Mouse (Mus musculus): ENCODE measurements around the gene Vash1.

Vash1 gene

DNA sequence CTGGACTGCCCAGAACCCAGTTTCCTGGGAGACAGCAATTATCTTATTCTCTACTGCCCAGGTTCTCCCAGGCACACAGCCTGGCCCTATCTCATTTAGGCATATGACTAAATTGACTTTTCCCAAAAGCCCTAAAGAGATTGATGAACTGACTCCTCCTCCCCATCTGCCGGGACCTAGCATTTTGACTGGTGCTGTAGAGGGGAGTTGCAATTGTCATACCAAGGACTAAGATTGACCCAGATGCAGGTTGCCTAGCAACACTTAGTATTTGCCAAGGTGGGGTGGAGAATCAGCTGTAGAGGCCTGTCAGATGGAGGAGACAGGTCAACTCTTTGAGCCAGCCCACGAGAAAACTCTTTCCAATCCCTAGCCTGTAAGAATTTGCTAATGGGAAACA is 19.5 kb downstream of the Vash1 start:
- CTCF ChIA-PET: no interaction called here
- POLR2A ChIA-PET: no interaction called here

DNA sequence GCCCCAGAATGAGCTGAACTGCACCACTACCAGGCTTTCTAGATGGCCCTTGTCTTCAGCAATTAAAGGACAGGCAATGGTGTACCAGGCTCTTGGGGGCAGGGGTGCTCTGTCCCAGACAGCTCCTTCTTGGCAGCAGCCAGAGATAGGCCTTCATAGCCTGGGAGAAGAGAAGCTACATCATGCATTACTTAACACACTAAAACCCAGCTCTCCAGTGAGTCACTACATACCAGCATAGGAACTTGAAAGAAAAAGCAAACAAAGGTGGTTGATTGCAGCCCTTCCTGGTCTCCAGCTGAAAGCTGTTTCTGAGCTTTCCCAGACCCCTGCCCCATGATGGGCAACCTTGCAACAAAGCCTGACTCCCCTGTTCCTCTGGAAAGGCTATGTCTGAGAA is 20.0 kb downstream of the Vash1 start:
- ChIA-PET CTCF (no interaction called here), POLR2A (interaction anchor here in 1 of 4 experiments (1.2 kb wide), 1 partner anchor 44 kb away, joined by 3 read pairs; no protein-coding TSS in a partner anchor)

DNA sequence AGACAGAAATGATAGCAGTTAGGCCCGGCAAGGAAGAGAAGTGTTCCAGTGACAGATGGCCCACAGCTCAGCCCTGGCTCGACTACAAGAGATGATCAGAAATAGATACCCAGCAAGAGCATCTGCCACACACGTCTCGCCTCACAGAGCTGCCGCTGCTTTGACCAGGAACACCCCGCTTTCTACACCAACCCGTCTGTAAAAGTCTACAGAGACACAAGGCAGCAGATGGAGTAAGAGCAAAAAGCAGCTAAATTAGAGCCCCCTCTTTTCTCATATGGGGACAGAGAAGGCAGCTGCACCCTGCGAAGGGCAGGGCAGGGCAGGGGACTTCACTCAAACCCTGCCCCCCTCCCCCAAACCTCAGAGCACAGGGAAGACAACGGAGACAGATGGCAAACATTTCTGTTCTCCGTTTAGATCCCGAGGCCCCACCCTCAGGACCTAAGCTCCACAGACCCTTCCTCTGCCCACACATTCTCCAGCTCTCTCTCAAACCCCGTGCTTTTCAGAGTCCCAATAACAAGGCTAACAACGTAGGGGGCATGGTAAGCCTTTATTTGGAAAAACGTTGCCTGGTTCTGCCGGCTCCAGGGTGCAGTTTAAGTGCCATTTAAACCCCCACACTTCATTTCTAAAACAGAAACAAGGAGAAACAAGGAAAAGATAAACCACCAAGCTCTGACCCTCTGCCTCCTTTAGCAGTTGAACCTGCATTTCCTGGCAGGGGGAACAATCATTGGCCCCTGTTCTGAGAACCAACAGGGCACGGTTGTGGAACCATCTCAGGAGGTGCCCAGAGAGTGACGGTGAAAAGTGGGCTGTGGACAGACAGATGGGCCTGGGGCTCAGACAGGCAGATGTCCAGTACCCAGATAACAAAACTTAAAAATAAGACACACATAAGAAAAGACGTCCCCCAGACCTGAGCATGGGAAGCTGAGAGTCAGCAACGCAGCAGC is 21.7 kb downstream of the Vash1 start:
- ChIA-PET POLR2A (interaction anchor here in 2 of 4 experiments (0.6 to 4.0 kb wide), 8 partner anchors 9 to 582 kb away, joined by 3 to 27 read pairs (median 4); partner anchors contain the start of gene Vash1 (in 1 of the 2)), CTCF (interaction anchor here in 1 of 4 experiments (1.3 kb wide), 1 partner anchor 15 kb away, joined by 3 read pairs; no protein-coding TSS in a partner anchor)

DNA sequence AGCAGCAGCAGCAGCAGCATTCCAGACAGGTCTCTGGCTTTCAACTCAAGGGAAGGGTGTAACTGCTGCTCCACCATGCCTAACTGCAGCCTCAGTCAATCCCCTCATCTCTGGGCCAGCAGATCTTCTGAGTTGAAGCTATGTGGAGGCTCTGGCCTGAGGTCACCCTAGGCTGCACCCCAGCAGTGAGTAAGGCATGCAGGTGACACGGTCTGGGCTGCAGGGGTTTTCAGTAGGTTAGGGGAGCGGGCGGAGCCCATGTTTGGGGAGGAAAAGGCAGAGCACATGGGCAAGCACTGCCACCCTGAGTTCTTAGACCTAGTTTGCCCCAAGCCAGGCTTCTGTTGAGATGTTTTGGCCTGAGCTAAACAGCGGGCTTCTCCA is 22.4 kb downstream of the Vash1 start:
- CTCF ChIA-PET: interaction anchor here in 2 of 4 experiments (0.6 to 1.3 kb wide), 2 partner anchors 14 to 565 kb away, joined by 3 to 6 read pairs; partner anchors contain the start of genes Ahsa1 (in 1 of the 2) and Vipas39 (in 1 of the 2)
- POLR2A ChIA-PET: interaction anchor here in 2 of 4 experiments (0.7 to 4.0 kb wide), 6 partner anchors 9 to 101 kb away, joined by 3 to 27 read pairs (median 4); partner anchors contain the start of gene Vash1 (in 1 of the 2)

DNA sequence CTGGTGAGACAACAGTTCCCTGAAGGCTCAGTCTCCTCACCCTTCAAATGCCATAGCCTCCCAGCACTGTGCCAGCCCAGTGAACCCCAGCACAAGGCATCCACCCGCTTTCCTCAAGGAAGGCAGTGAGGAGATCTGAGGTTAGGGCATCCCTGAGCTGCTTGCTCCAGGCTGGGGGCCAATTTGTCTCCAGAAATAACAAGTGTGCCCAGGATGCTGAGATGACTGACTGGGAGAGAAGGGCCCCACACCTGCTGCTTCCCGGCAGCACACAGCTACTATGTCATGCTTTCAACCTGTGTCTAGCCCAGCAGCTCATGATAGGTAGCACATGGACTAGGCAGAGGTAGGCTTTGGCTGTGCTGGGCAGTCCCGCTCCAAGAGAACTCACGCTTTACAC is 23.0 kb downstream of the Vash1 start:
- CTCF ChIA-PET: interaction anchor here in 1 of 4 experiments (0.6 kb wide), 1 partner anchor 565 kb away, joined by 6 read pairs; the partner anchor contains the start of genes Ahsa1 and Vipas39

DNA sequence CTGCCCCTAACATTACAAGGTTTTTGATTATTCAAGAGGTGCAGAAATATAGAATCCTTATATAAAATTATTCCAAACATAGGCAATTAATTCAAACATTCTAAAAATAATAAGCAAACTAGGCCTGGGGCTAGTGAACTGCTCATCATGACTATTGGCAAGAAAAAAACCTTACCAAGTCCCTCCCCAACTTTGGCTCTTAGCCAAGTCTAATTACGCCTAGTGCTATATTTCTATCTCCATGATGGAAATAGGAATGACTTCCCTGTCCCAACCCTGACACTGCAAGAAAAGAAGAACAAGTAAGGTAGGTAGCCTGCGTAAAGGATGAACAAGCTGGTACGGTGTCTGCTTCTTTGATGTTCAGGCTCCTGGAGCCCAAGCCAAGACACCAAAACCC is 24.2 kb downstream of the Vash1 start:
- POLR2A ChIA-PET: interaction anchor here in 1 of 4 experiments (4.0 kb wide), 1 partner anchor 14 kb away, joined by 27 read pairs; no protein-coding TSS in a partner anchor
- CTCF ChIA-PET: no interaction called here

More for the DNA sequence above, 23.0 kb downstream of the Vash1 start:
- POLR2A ChIA-PET: interaction anchor here in 3 of 4 experiments (0.6 to 4.0 kb wide), 6 partner anchors 12 to 117 kb away, joined by 3 to 27 read pairs (median 5); partner anchors contain the start of gene Vash1 (in 1 of the 3)

DNA sequence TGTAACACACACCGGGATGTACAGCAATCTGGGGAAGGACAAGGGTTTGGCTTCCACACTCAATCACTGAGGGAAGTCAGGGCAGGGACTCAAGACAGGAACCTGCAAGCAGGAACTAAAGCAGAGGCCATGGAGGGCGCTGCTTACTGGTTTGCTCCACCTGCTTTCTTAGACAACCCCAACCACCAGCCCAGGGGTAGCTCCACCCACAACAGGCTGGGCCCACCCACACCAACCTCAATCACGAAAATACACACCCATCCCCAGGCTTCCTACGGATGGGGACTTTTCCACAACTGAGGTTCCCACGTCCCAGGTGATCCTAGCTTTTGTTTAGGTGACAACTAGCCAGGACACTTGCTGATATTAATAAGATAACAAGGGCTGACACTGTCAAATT is 27.3 kb downstream of the Vash1 start:
- POLR2A ChIA-PET: interaction anchor here in 2 of 4 experiments (1.5 to 2.0 kb wide), 3 partner anchors 9 to 18 kb away, joined by 4 to 7 read pairs (median 6); no protein-coding TSS in a partner anchor
- CTCF ChIA-PET: interaction anchor here in 2 of 4 experiments (0.8 to 1.7 kb wide), 2 partner anchors 10 to 182 kb away, joined by 3 to 6 read pairs; no protein-coding TSS in a partner anchor

DNA sequence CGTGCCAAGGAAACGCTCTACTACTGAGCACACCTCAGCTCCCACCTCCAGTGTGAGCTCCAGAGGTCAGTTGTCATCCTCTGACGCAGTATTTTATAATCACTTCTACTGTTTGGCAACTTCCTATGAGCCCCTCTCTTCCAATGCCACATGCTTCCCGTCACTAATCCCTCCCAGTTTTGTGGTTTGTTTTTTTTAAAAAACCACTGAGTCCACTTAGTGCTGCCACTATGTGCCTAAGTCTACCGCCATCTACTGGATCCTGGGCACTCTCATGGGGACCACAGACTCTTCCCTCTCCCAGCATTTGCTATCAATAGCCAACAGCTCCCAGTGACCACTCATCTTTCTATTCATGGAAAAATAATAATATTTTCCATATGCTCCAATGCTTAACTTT is 35.5 kb downstream of the Vash1 start:
- ChIA-PET CTCF (interaction anchor here (1.0 to 2.2 kb wide), 9 partner anchors 9 to 312 kb away, joined by 3 to 12 read pairs (median 5); partner anchors contain the start of gene Angel1 (in 1 of the 4)), POLR2A (interaction anchor here in 2 of 4 experiments (0.5 to 1.8 kb wide), 2 partner anchors 25 to 70 kb away, joined by 4 to 7 read pairs; no protein-coding TSS in a partner anchor)

DNA sequence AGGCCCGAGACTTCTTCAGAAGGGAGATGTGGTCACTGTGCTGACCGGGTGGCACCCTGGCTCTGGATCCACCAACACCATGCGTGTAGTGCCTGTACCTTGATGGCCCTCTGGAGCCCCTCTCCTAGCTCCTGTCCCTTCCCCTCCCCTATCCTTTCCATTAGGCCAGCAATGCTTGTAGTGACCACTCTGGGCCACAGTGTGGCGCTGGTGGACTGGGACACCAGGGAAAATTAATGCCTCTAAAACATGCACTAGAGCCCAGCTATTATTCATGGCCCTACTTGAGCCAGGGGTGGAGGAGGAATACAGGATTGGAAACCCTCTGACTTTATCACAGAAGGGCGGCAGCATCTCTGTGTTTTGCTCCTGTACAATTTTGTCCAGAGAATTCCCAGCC is 36.9 kb downstream of the Vash1 start:
- CTCF ChIA-PET: interaction anchor here (0.6 to 2.6 kb wide), 64 partner anchors 9 to 552 kb away, joined by 3 to 19 read pairs (median 4); partner anchors contain the start of genes Angel1 (in 2 of the 4) and Cipc (in 1 of the 4)
- POLR2A ChIA-PET: interaction anchor here (0.6 to 1.8 kb wide), 9 partner anchors 10 to 333 kb away, joined by 3 to 7 read pairs (median 4); partner anchors contain the start of gene Angel1 (in 1 of the 4)

DNA sequence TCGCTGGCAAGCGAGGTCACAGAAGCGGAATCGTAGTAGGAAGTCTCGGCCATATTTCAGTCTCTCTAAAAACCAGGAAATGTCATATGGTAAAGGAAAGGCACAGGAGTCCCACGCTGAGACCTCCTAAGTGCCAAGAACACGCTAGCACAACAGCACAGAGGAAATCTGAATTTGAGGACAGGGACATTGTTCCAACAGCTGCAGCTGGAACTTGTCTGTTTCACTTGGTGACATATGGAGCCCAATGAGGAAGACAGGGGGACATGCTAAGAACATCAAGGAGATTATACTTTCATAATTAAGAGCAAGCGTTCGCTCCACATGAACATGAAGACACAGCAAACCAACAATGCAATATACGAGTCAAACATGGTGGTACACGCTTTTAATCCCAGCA is 38.5 kb downstream of the Vash1 start:
- CTCF ChIA-PET: interaction anchor here in 3 of 4 experiments (1.0 to 2.6 kb wide), 5 partner anchors 9 to 336 kb away, joined by 3 to 16 read pairs (median 9); partner anchors contain the start of gene Angel1 (in 1 of the 3)

DNA sequence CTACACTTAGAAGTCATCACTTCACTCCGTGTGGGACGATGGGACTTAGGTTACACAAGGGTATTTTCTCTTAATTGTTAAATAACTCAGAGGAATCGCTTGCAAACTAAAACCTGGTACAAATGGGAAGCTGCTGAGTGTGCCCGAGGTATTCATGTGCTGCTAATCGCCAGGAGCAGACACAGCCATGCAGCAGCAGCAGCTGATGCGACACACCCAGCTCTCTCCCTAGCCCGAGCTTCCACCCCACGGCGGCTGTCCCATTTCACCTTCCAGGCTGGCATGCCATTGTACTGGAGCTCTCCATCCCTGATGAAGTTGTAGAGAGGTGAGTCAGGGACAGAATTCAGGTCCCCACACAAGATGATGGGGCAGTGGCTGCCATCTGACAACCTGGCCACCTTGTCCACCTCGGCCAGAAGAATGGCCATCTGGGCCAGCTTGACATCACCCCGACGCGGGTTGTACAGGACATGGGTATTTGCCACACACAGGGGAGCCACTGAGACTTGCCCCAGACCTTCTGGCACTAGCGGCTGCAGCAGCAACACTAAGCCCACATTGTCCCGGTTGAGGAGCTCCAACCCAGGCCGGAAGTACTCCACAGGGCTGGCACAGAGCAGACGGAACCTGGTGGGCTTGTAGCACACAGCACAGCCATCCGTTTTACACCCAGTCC is 41.6 kb downstream of the Vash1 start:
- CTCF ChIA-PET: interaction anchor here in 2 of 4 experiments (0.6 to 2.0 kb wide), 2 partner anchors 12 to 48 kb away, joined by 9 to 10 read pairs; no protein-coding TSS in a partner anchor
- POLR2A ChIA-PET: interaction anchor here in 2 of 4 experiments (0.5 to 1.2 kb wide), 4 partner anchors 32 to 313 kb away, joined by 3 to 4 read pairs (median 3); no protein-coding TSS in a partner anchor

More for the DNA sequence above, 38.5 kb downstream of the Vash1 start:
- POLR2A ChIA-PET: interaction anchor here in 1 of 4 experiments (1.5 kb wide), 1 partner anchor 332 kb away, joined by 3 read pairs; no protein-coding TSS in a partner anchor

DNA sequence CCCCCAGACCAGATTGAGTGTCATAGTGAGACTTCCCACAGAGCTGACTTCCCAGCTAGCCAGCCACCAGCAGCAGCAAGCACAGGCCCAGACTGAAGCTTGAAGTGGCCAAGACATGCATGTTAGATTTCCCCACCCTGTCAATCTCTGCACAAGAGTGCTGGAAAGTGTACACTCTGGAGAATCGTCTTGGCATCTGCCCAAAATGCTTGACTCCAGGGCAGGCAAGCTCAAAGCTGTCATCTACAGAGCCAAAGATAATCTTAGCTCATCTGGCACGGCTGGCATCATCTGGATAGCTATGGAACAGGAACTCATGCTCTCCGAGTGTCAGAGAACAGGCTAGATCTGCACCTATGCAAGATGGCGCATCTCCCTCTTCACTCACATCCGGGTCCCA is 43.0 kb downstream of the Vash1 start:
- ChIA-PET CTCF (interaction anchor here in 3 of 4 experiments (0.6 to 2.0 kb wide), 3 partner anchors 47 to 254 kb away, joined by 3 to 10 read pairs (median 3); no protein-coding TSS in a partner anchor), POLR2A (interaction anchor here in 1 of 4 experiments (0.5 kb wide), 1 partner anchor 634 kb away, joined by 3 read pairs; no protein-coding TSS in a partner anchor)

DNA sequence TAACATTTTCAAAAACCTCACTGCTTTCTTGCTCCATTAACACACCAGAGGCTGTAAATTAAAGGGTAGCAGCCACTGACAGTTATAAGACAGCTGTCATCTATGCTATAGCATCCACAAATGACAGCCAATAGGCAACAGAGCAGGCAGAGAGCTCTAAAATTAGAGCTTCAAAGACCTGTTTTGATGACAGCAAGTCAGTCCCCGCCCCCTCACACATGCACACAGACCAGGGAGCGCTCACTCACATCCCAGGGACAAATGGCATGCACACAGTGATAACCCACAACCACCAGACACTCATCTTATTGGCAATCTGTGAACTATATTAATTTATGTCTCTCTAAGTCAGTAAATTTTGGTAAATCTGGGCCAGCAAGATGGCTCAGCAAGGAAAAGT is 45.8 kb downstream of the Vash1 start:
- ChIA-PET CTCF (interaction anchor here in 3 of 4 experiments (0.7 to 2.4 kb wide), 3 partner anchors 8 to 9 kb away, joined by 3 to 16 read pairs (median 4); no protein-coding TSS in a partner anchor), POLR2A (interaction anchor here in 1 of 4 experiments (1.5 to 2.1 kb wide), 2 partner anchors 12 to 37 kb away, joined by 4 to 6 read pairs; no protein-coding TSS in a partner anchor)

DNA sequence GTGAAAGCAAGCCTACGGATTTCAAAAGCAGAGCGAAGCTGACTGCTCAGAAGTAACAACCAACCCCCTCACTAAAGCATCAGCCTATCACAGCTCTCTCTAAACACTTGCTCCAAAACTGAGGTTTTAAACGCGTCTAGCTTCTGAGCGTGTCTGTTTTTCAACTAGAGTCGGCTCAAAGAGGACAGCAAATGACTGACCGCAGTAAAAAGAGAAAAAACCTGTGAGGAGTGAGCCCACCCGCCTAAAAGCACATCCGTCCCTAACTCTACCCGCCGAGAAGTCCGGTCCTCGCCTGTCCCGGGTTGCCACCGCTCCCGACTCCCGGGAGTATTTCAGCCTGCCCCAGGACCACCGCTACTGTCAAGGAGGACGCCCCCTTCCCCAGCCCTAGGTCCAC is 47.2 kb downstream of the Vash1 start:
- CTCF ChIA-PET: interaction anchor here (0.6 to 2.9 kb wide), 10 partner anchors 10 to 341 kb away, joined by 3 to 16 read pairs (median 5); no protein-coding TSS in a partner anchor

DNA sequence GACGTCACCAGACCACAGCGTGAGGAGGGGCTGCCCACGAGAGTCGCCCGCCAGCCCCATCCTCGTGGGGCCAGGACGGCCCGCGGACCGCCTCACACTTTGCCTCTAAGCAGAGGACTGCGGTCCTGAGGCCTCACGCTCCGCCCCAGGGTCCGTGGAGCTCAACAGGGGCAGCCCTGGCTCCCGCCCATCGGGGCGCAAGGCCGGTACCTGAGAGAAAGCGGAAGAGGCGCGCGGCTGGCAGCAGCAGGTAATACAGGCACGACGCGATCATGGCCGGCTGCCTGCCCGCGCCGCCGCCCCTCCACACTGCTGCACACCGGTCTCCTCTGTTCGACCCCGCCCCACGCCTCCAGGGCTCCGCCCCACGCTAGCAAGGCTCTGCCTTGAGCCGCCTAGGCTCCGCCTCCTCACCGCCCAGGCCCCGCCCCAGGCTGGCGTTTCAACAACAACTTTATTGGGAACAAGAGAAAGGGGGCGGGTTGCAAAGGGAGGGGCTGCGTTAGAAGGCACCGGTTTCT is 47.7 kb downstream of the Vash1 start, which contains the start of gene Angel1:
TSS of gene Angel1 (minus strand) at position 341 of the 521 bp plus-strand sequence.
- POLR2A ChIA-PET: interaction anchor here in 3 of 4 experiments (0.6 to 2.1 kb wide), 18 partner anchors 10 to 293 kb away, joined by 3 to 8 read pairs (median 4); no protein-coding TSS in a partner anchor
- CTCF ChIA-PET: interaction anchor here (0.7 to 2.9 kb wide), 8 partner anchors 10 to 340 kb away, joined by 3 to 16 read pairs (median 6); no protein-coding TSS in a partner anchor

More for the DNA sequence above, 47.2 kb downstream of the Vash1 start:
- POLR2A ChIA-PET: interaction anchor here (0.6 to 2.1 kb wide), 21 partner anchors 10 to 693 kb away, joined by 3 to 8 read pairs (median 4); no protein-coding TSS in a partner anchor

DNA sequence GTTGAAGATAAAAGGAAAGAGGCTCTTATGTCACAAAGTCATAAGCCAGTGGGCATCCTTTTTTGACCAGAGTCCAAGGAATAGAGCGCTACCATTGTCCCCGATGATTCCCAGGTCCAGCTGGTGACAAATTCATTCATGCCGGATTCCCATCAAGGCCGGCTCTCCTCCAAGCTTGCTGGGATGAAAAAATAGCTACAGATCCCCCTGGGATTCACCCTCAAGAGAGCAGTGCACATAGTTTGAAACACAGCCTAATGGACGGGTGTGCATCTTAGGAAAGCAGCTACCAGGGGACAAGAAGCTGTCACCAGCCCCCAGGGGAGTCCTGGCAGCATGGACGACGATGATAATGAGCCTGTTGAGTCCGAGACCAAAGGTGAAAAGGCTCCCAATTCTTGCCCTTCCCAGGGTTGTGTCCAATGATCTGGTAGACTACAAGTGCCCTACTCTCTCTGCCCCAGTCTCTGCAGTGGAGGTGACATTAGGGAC is 55.9 kb downstream of the Vash1 start, which contains the start of gene Lrrc74a:
TSS of gene Lrrc74a (plus strand) at position 51 of the 492 bp plus-strand sequence.
- ChIA-PET POLR2A (interaction anchor here in 1 of 4 experiments (0.5 kb wide), 1 partner anchor 356 kb away, joined by 3 read pairs; no protein-coding TSS in a partner anchor), CTCF (interaction anchor here in 1 of 4 experiments (1.2 kb wide), 1 partner anchor 34 kb away, joined by 3 read pairs; no protein-coding TSS in a partner anchor)

All from embryonic stem cell, embryonic (primary cell).